Mouse (Mus musculus): ENCODE results near the gene 0610009B22Rik. TPM values are rescaled to one million over a fixed set of nuclear protein-coding genes. Genes with fewer than 3 reads are reported as not detected.

Gene 0610009B22Rik
- polyA plus RNA-seq, 1 experiment, result 15.6 TPM

DNA sequence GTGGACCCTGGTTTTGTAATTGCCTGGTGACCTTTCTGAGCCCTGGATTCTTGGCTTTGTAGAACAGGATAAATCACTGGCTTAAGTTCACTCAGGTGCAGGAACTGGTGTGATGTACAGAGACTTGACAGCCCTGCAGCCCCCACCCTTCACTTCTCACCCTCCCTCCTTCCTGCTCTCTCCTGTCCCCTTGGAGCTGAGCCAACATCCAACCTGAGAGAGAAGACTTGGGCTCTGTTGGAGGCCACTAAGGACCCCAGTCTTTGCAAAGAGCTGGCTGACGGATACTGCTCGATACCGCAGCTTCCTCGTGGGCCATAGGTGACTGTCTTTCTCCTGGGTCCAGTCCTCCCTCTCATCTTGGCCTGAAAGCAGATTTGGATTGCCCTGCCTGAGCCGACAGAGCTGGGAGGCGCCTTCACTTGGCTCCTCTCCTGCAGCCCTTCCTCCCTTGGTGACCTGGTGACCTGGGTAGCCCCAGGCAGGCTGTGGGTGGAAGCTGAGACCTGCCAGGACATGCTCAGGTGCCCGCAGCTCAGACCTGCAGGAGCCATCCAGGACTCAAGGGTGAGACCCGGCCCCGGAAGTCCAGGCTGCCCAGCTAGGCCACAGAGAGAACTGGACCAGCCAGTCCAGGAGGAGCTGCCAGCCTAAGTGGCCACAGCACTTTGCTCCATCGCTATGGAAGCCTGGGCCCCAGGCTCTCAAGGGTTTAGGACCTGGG is 31.7 kb downstream of the 0610009B22Rik start:
- TF ChIP-seq POLR2A (IDR thresholded peaks at IDR 0.05; ENCODE audit: borderline replicate concordance, control insufficient read depth, low read depth, low read length), result no peak
- no peak for TF ChIP-seq CTCF (IDR thresholded peaks at IDR 0.05; ENCODE audit: control insufficient read depth, insufficient read depth, low read length)
- 83% methylated on average over 10 of the region's 10 CpGs for WGBS
- Histone ChIP-seq H3K27ac (ENCODE audit: control insufficient read depth, insufficient read depth, low read depth, low read length, poor library complexity) (no peak overlapping the region), H3K4me1 (ENCODE audit: control insufficient read depth, insufficient read depth, low read length) (no peaks in the 10 kb centered on the region; the same call in 1 of the 2 replicates), H3K4me3 (replicated peaks; ENCODE audit: control insufficient read depth, low read depth, low read length) (no peak overlapping the region)

DNA sequence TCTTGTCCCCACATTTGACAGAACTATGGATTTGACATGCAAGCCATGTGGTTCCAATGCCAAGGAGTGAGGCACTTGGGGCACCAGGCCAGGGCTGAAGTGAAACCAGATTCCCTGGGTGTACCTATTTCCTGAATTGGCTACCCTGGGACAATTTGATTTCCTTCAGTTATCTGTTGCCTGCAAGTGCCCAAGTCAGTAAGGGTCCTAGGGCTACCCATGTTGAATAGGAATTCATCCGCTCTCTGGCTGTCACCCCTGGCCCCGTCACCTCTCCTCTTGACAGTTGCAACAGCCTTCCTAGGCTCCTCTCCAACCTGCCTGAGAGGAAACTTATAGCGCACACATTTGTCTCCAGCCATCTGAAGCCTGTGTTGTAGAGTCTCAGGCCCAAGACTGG is 33.8 kb downstream of the 0610009B22Rik start:
- no peaks in the 10 kb centered on the region; the same call in 1 of the 2 replicates for H3K4me1 ChIP-seq (ENCODE audit: control insufficient read depth, insufficient read depth, low read length)
- WGBS, result 85% methylated on average over 3 of the region's 3 CpGs
- no peak overlapping the region for H3K27ac ChIP-seq (ENCODE audit: control insufficient read depth, insufficient read depth, low read depth, low read length, poor library complexity)
- no peak overlapping the region for H3K4me3 ChIP-seq (replicated peaks; ENCODE audit: control insufficient read depth, low read depth, low read length)
- TF ChIP-seq CTCF (IDR thresholded peaks at IDR 0.05; ENCODE audit: control insufficient read depth, insufficient read depth, low read length) (no peak), POLR2A (IDR thresholded peaks at IDR 0.05; ENCODE audit: borderline replicate concordance, control insufficient read depth, low read depth, low read length) (no peak)

DNA sequence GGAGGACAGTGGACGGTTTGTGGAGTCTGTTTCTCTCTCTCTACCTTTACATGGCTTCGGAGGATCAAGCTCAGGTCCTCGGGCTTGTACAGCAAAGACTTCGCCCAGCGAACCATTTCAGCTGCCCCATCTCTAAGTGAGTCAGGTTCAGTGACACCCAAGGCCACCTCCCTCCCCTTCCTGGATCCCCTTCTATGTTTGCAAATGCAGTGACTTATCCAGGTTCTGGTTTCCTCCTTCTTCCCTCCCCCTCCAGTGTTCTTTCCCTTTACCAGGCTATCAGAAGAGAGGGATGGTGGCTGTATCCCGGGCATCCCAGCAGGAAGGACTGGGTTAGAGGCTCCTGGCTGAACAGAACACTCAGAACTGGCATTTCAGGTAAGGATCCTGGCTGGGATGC is 34.9 kb downstream of the 0610009B22Rik start:
- TF ChIP-seq CTCF (IDR thresholded peaks at IDR 0.05; ENCODE audit: control insufficient read depth, insufficient read depth, low read length) (no peak), POLR2A (IDR thresholded peaks at IDR 0.05; ENCODE audit: borderline replicate concordance, control insufficient read depth, low read depth, low read length) (no peak)
- WGBS, result 92% methylated on average over 6 of the region's 6 CpGs
- no peak overlapping the region for H3K4me3 ChIP-seq (replicated peaks; ENCODE audit: control insufficient read depth, low read depth, low read length)
- H3K27ac ChIP-seq (ENCODE audit: control insufficient read depth, insufficient read depth, low read depth, low read length, poor library complexity), result no peak overlapping the region
- H3K4me1 ChIP-seq (ENCODE audit: control insufficient read depth, insufficient read depth, low read length), result no peaks in the 10 kb centered on the region; the same call in 1 of the 2 replicates

DNA sequence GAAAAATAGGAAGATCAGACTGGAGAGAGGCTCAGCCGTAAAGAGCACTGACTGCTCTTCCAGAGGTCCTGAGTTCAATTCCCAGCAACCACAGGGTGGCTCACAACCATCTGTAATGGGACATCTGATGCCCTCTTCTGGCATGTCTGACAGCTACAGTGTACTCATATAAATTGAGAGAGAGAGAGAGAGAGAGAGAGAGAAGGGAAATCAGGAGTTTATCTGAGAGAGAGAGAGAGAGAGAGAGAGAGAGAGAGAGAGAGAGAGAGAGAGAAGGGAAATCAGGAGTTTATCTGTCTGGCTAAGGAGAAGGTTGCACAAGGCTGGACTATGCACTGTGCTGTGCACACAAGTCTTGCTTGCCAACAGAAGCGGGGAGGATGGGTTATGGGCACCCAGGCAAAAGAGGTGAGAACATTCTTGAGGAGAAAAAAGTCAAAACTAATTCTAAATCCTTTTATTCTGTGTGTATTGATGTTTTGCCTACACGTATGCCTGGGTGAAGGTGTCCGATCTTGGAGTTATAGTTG is 35.7 kb downstream of the 0610009B22Rik start:
- TF ChIP-seq CTCF (IDR thresholded peaks at IDR 0.05; ENCODE audit: control insufficient read depth, insufficient read depth, low read length), result no peak
- 78% methylated on average over 4 of the region's 4 CpGs for WGBS
- Histone ChIP-seq H3K27ac (ENCODE audit: control insufficient read depth, insufficient read depth, low read depth, low read length, poor library complexity) (no peak overlapping the region), H3K4me1 (ENCODE audit: control insufficient read depth, insufficient read depth, low read length) (no peaks in the 10 kb centered on the region; the same call in 1 of the 2 replicates), H3K4me3 (replicated peaks; ENCODE audit: control insufficient read depth, low read depth, low read length) (no peak overlapping the region)

DNA sequence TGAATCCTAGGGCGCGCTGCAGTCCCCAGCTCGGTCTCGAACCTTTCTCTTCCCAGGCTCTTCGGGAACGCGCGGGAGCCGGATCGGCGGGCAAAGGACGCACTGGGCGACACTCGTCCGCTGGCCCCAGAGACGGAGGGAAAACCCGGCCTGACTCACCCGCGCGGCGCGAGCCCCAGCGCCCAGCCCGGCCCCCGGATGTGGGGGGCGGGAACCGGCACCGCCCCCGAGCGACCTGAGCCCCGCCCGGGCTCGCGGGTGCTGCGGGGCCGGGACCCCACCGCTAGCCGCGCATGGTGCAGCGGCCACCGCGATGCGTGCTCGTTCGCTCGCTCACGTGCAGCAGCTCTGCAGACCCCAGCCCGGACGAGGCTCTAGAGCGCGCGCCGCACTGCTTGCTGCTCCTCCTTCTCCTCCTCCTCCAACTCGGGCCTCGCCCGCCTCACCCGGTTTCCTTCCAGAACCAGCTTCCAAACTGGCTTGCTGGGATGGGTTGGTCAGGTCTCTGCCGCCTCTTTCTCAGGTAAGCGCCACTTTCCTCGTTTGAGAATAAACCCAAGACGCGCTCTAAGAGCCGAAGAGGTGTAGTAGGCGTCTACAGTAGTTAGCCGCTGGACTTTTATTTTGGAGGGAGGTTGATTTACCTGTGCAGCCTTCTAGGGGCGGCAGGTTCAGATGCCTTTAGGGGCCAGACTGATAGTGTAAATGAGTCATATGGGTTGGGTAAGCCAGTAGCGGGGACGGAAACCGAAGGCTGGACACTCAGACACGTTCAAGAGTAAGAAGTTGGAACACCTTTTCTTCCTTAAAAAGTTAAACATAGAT is 37.8 kb downstream of the 0610009B22Rik start, which contains the start of the genes N4bp3 and D930048N14Rik:
Gene N4bp3 (minus strand): TSS at position 152 of the 825 bp plus-strand sequence.
Gene D930048N14Rik (plus strand): TSS at position 264 of the 825 bp plus-strand sequence.
- H3K27ac ChIP-seq (ENCODE audit: control insufficient read depth, insufficient read depth, low read depth, low read length, poor library complexity), result peak within 1 kb of the TSS; percentile 37; the same call in 1 of the 2 replicates
- H3K4me1 ChIP-seq (ENCODE audit: control insufficient read depth, insufficient read depth, low read length), result peaks cover 4% of the 10 kb centered on the region; the same call in 1 of the 2 replicates
- TF ChIP-seq CTCF (IDR thresholded peaks at IDR 0.05; ENCODE audit: control insufficient read depth, insufficient read depth, low read length) (no peak), POLR2A (IDR thresholded peaks at IDR 0.05; ENCODE audit: borderline replicate concordance, control insufficient read depth, low read depth, low read length) (no peak)
- H3K4me3 ChIP-seq (replicated peaks; ENCODE audit: control insufficient read depth, low read depth, low read length), result peak within 1 kb of the TSS; percentile 81
- WGBS, result 1% methylated on average over 70 of the region's 70 CpGs

DNA sequence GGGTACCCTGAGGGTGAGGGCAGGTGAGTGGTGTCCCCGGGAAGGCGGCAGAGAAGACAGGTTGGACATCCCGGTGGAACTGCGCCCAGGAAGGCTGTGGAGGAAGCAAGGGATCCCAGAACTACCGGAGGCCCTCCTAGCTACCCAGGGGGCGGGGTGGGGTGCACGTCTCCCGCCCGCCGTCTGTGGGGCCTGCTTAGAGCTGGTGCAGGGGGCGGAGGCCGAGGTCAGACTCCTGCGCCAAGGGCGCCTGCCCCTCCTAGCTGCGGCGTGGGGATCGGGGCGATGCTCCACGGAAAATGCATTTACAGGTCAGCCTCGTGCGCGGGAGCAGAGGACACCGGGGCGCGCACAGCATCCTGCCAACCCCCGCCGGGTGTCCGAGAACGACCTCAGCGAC is 38.4 kb downstream of the 0610009B22Rik start:
- Histone ChIP-seq H3K4me3 (replicated peaks; ENCODE audit: control insufficient read depth, low read depth, low read length) (peak overlapping the region; percentile 81), H3K27ac (ENCODE audit: control insufficient read depth, insufficient read depth, low read depth, low read length, poor library complexity) (peak overlapping the region; percentile 37; the same call in 1 of the 2 replicates), H3K4me1 (ENCODE audit: control insufficient read depth, insufficient read depth, low read length) (peaks cover 4% of the 10 kb centered on the region; the same call in 1 of the 2 replicates)
- under 1% methylated on average over 30 of the region's 30 CpGs for WGBS
- TF ChIP-seq POLR2A (IDR thresholded peaks at IDR 0.05; ENCODE audit: borderline replicate concordance, control insufficient read depth, low read depth, low read length) (no peak), CTCF (IDR thresholded peaks at IDR 0.05; ENCODE audit: control insufficient read depth, insufficient read depth, low read length) (no peak)

DNA sequence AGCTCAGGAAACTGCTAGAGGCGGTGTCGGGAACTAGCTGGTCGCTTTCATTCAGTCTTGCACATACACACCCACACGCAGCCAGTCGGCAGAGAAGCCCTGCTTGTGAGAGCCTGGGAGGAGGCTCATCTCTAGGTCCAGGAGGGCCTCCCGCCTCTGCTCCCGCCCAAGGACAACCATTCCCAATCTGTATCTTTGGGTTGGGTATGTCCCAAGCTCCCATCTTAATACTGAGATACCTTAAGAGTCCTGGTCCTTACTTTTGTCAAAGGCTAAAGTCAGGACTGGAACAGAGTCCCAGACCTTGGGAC is 38.8 kb downstream of the 0610009B22Rik start:
- peak overlapping the region; percentile 81 for H3K4me3 ChIP-seq (replicated peaks; ENCODE audit: control insufficient read depth, low read depth, low read length)
- 0% methylated on average over 7 of the region's 7 CpGs for WGBS
- TF ChIP-seq POLR2A (IDR thresholded peaks at IDR 0.05; ENCODE audit: borderline replicate concordance, control insufficient read depth, low read depth, low read length) (no peak), CTCF (IDR thresholded peaks at IDR 0.05; ENCODE audit: control insufficient read depth, insufficient read depth, low read length) (no peak)
- H3K4me1 ChIP-seq (ENCODE audit: control insufficient read depth, insufficient read depth, low read length), result peaks cover 4% of the 10 kb centered on the region; the same call in 1 of the 2 replicates
- H3K27ac ChIP-seq (ENCODE audit: control insufficient read depth, insufficient read depth, low read depth, low read length, poor library complexity), result no peak overlapping the region

All from bone marrow, adult 2 months (tissue).